Mouse (Mus musculus): ENCODE measurements around the gene Kazald1. TPM values are rescaled to one million over a fixed set of nuclear protein-coding genes. Genes with fewer than 3 reads are reported as not detected.

Gene Kazald1
- polyA plus RNA-seq, 1 experiment from 2014 or later = 6.4 TPM

- H3K9ac ChIP-seq = no peak overlapping the region
- no peak overlapping the region for H3K4me3 ChIP-seq
- H3K36me3 ChIP-seq = peaks cover 17% of the 10 kb centered on the region; the same call in 1 of the 2 replicates
- H3K27me3 ChIP-seq = no peaks in the 10 kb centered on the region
- ATAC-seq (ENCODE audit: borderline replicate concordance, extremely low read depth, low FRiP score, low TSS enrichment) = no peak
- no peak overlapping the region for H3K4me2 ChIP-seq
- H3K27ac ChIP-seq = no peak overlapping the region
- 86% methylated on average over 8 of the region's 8 CpGs for WGBS
- no peaks in the 10 kb centered on the region for H3K9me3 ChIP-seq
- peaks cover 20% of the 10 kb centered on the region for H3K4me1 ChIP-seq
These were observed 21.6 kb upstream of the Kazald1 start for GRCm38 (mm10) chr19:45053451-45053850.

GRCm38 (mm10) chr19:45054892-45055690, 19.9 kb upstream of the Kazald1 start:
- peaks cover 17% of the 10 kb centered on the region; the same call in 1 of the 2 replicates for H3K36me3 ChIP-seq
- peaks cover 21% of the 10 kb centered on the region for H3K4me1 ChIP-seq
- H3K9me3 ChIP-seq = no peaks in the 10 kb centered on the region
- no peak overlapping the region for H3K27ac ChIP-seq
- 73% methylated on average over 6 of the region's 6 CpGs for WGBS
- ATAC-seq (ENCODE audit: borderline replicate concordance, extremely low read depth, low FRiP score, low TSS enrichment) = no peak
- H3K9ac ChIP-seq = no peak overlapping the region
- H3K4me3 ChIP-seq = no peak overlapping the region
- no peaks in the 10 kb centered on the region for H3K27me3 ChIP-seq
- H3K4me2 ChIP-seq = no peak overlapping the region

GRCm38 (mm10) chr19:45056364-45056763, 18.7 kb upstream of the Kazald1 start:
- no peak overlapping the region for H3K27ac ChIP-seq
- 42% methylated on average over 4 of the region's 4 CpGs for WGBS
- peak overlapping the region; percentile 71; the same call in 1 of the 2 replicates for H3K4me2 ChIP-seq

GRCm38 (mm10) chr19:45056908-45057698, 17.9 kb upstream of the Kazald1 start:
- no peaks in the 10 kb centered on the region for H3K27me3 ChIP-seq
- H3K4me2 ChIP-seq = peak overlapping the region; percentile 71
- peak overlapping the region; percentile 97 for H3K27ac ChIP-seq
- peaks cover 21% of the 10 kb centered on the region for H3K4me1 ChIP-seq
- ATAC-seq (ENCODE audit: borderline replicate concordance, extremely low read depth, low FRiP score, low TSS enrichment) = no peak
- H3K9ac ChIP-seq = peak overlapping the region; percentile 59
- H3K4me3 ChIP-seq = peak overlapping the region; percentile 53
- H3K9me3 ChIP-seq = no peaks in the 10 kb centered on the region
- 63% methylated on average over 7 of the region's 7 CpGs for WGBS
- H3K36me3 ChIP-seq = peaks cover 10% of the 10 kb centered on the region; the same call in 1 of the 2 replicates

More at GRCm38 (mm10) chr19:45056364-45056763, 18.7 kb upstream of the Kazald1 start:
- H3K36me3 ChIP-seq = peaks cover 10% of the 10 kb centered on the region; the same call in 1 of the 2 replicates
- no peaks in the 10 kb centered on the region for H3K9me3 ChIP-seq
- no peaks in the 10 kb centered on the region for H3K27me3 ChIP-seq
- 0 out of 2 replicates have a peak overlapping the region, but pooled peaks have one; percentile 59 for H3K9ac ChIP-seq
- no peak overlapping the region for H3K4me3 ChIP-seq
- H3K4me1 ChIP-seq = peaks cover 21% of the 10 kb centered on the region
- ATAC-seq (ENCODE audit: borderline replicate concordance, extremely low read depth, low FRiP score, low TSS enrichment) = no peak

GRCm38 (mm10) chr19:45057724-45058112, 17.3 kb upstream of the Kazald1 start:
- peaks cover 4% of the 10 kb centered on the region; the same call in 1 of the 2 replicates for H3K36me3 ChIP-seq
- peak overlapping the region; percentile 53 for H3K4me3 ChIP-seq
- peak overlapping the region; percentile 71 for H3K4me2 ChIP-seq
- peak overlapping the region; percentile 97 for H3K27ac ChIP-seq
- ATAC-seq (ENCODE audit: borderline replicate concordance, extremely low read depth, low FRiP score, low TSS enrichment) = no peak
- no peaks in the 10 kb centered on the region for H3K9me3 ChIP-seq
- peaks cover 21% of the 10 kb centered on the region for H3K4me1 ChIP-seq
- H3K9ac ChIP-seq = peak overlapping the region; percentile 59
- 27% methylated on average over 7 of the region's 7 CpGs for WGBS
- no peaks in the 10 kb centered on the region for H3K27me3 ChIP-seq

GRCm38 (mm10) chr19:45058113-45058839, 16.8 kb upstream of the Kazald1 start:
- peak overlapping the region; percentile 67 for H3K9ac ChIP-seq
- WGBS = under 1% methylated on average over 34 of the region's 34 CpGs
- peak; percentile 94 for ATAC-seq (ENCODE audit: borderline replicate concordance, extremely low read depth, low FRiP score, low TSS enrichment)
- H3K27me3 ChIP-seq = no peaks in the 10 kb centered on the region
- no peaks in the 10 kb centered on the region for H3K9me3 ChIP-seq
- peak overlapping the region; percentile 97 for H3K27ac ChIP-seq
- H3K36me3 ChIP-seq = 0 out of 2 replicates have a peak, but pooled peaks cover 4% of the 10 kb centered on the region
- H3K4me2 ChIP-seq = peak overlapping the region; percentile 71
- peak overlapping the region; percentile 53 for H3K4me3 ChIP-seq
- peaks cover 21% of the 10 kb centered on the region for H3K4me1 ChIP-seq

- Histone ChIP-seq H3K4me1 (peaks cover 21% of the 10 kb centered on the region), H3K9ac (peak overlapping the region; percentile 67), H3K27ac (peak overlapping the region; percentile 97), H3K27me3 (peaks cover 3% of the 10 kb centered on the region), H3K4me2 (peak overlapping the region; percentile 71), H3K36me3 (0 out of 2 replicates have a peak, but pooled peaks cover 4% of the 10 kb centered on the region), H3K9me3 (no peaks in the 10 kb centered on the region), H3K4me3 (peak overlapping the region; percentile 53)
- WGBS = under 1% methylated on average over 14 of the region's 14 CpGs
- no peak for ATAC-seq (ENCODE audit: borderline replicate concordance, extremely low read depth, low FRiP score, low TSS enrichment)
These were observed 16.2 kb upstream of the Kazald1 start for GRCm38 (mm10) chr19:45058841-45059240.

- Histone ChIP-seq H3K9ac (no peak overlapping the region), H3K27ac (no peak overlapping the region), H3K4me3 (no peak overlapping the region), H3K4me1 (peaks cover 6% of the 10 kb centered on the region; the same call in 1 of the 2 replicates), H3K36me3 (no peaks in the 10 kb centered on the region), H3K27me3 (peaks cover 50% of the 10 kb centered on the region), H3K4me2 (no peak overlapping the region), H3K9me3 (no peaks in the 10 kb centered on the region)
- WGBS = 42% methylated on average over 19 of the region's 20 CpGs
- peak; percentile 20; the same call in 1 of the 2 replicates for ATAC-seq (ENCODE audit: borderline replicate concordance, extremely low read depth, low FRiP score, low TSS enrichment)
These were observed 11.3 kb upstream of the Kazald1 start for GRCm38 (mm10) chr19:45063565-45064292.

GRCm38 (mm10) chr19:45065226-45065625, 9.8 kb upstream of the Kazald1 start:
- WGBS = 5% methylated on average over 21 of the region's 21 CpGs
- no peaks in the 10 kb centered on the region for H3K9me3 ChIP-seq
- H3K9ac ChIP-seq = no peak overlapping the region
- H3K27ac ChIP-seq = no peak overlapping the region
- no peaks in the 10 kb centered on the region for H3K36me3 ChIP-seq
- ATAC-seq (ENCODE audit: borderline replicate concordance, extremely low read depth, low FRiP score, low TSS enrichment) = no peak
- H3K4me2 ChIP-seq = no peak overlapping the region
- H3K4me1 ChIP-seq = no peaks in the 10 kb centered on the region
- no peak overlapping the region for H3K4me3 ChIP-seq
- peaks cover 54% of the 10 kb centered on the region for H3K27me3 ChIP-seq

GRCm38 (mm10) chr19:45067170-45067569, 7.9 kb upstream of the Kazald1 start:
- no peak overlapping the region for H3K4me2 ChIP-seq
- H3K4me1 ChIP-seq = no peaks in the 10 kb centered on the region
- H3K36me3 ChIP-seq = no peaks in the 10 kb centered on the region
- WGBS = 32% methylated on average over 17 of the region's 17 CpGs
- H3K4me3 ChIP-seq = no peak overlapping the region
- H3K27ac ChIP-seq = no peak overlapping the region
- H3K9ac ChIP-seq = no peak overlapping the region
- ATAC-seq (ENCODE audit: borderline replicate concordance, extremely low read depth, low FRiP score, low TSS enrichment) = no peak
- H3K27me3 ChIP-seq = peaks cover 54% of the 10 kb centered on the region
- no peaks in the 10 kb centered on the region for H3K9me3 ChIP-seq
